12 mouse cellular contexts compared by ENCODE assay signal in genomic region chr1:194038711-194039110, GRCm38 (mm10).
"Had no signal": no experiment of that assay in that cellular context is flagged by ENCODE, and none has a peak within 500 bp of the region (broad histone marks: within the 10 kb centered on the region; RNA-seq: fewer than 3 reads in every experiment).

No protein-coding gene starts in this region.

- H3K27me3 ChIP-seq: hindbrain, embryonic 15.5 days had no signal

- H3K9me3 ChIP-seq: hindbrain, embryonic 15.5 days; limb, embryonic 13.5 days; megakaryocyte, embryonic 14.5 days; midbrain, embryonic 12.5 days had no signal

- H3K27ac ChIP-seq: hindbrain, embryonic 15.5 days; limb, embryonic 13.5 days; macrophage; midbrain, embryonic 12.5 days had no signal

- H3K9ac ChIP-seq: hindbrain, embryonic 15.5 days; limb, embryonic 13.5 days; lung, embryonic 14.5 days; midbrain, embryonic 12.5 days had no signal

- H3K4me1 ChIP-seq: limb, embryonic 13.5 days had no signal

- ATAC-seq: intestine, embryonic 16.5 days had no signal

- DNase-seq: layer of hippocampus, adult 9-11 months; lung, embryonic 14.5 days; lung, postnatal 10 days; thymus, adult 18-20 months; thymus, postnatal 14 days had no signal

- H3K4me3 ChIP-seq: hindbrain, embryonic 15.5 days; limb, embryonic 13.5 days; megakaryocyte, embryonic 14.5 days; midbrain, embryonic 12.5 days had no signal

- H3K36me3 ChIP-seq: hindbrain, embryonic 15.5 days; limb, embryonic 13.5 days; midbrain, embryonic 12.5 days had no signal

- H3K4me2 ChIP-seq: hindbrain, embryonic 15.5 days; limb, embryonic 13.5 days; liver, embryonic 11.5 days; lung, embryonic 14.5 days; midbrain, embryonic 12.5 days had no signal
